Mouse (Mus musculus) ES-Bruce4 (cell line): ENCODE results near the gene Tuba3b.

Experiments
- CTCF ChIP-seq: IDR thresholded peaks from one replicate; pipeline ENCODE4 v1.8.1; 2011; ENCODE audit warnings: low read depth, low read length
- POLR2A ChIP-seq: IDR thresholded peaks from one replicate; pipeline ENCODE4 v1.8.1; 2011; ENCODE audit warnings: low read length; ENCODE audit not compliant: insufficient read depth

GRCm38 (mm10) chr6:145667654-145668053 is 52.1 kb downstream of the Tuba3b start:
- no peak for TF ChIP-seq CTCF
- TF ChIP-seq POLR2A, result no peak
